Mouse (Mus musculus) heart, postnatal 0 days (tissue): Measurements from ENCODE around the gene Crip2.

Experiments used
- CTCF ChIP-seq: IDR thresholded peaks from 2 replicates; pipeline ENCODE4 v1.5.1; 2016; ENCODE audit warnings: antibody characterized with exemption, control low read depth, low read depth
- EP300 ChIP-seq: IDR thresholded peaks from 2 replicates; pipeline ENCODE4 v1.6.1; 2016; ENCODE audit warnings: antibody characterized with exemption, low read depth

- TF ChIP-seq EP300 (no peak), CTCF (no peak)
These were observed 28.0 kb downstream of the Crip2 start for GRCm38 (mm10) chr12:113168031-113168536.
